Mouse (Mus musculus) 3134 (cell line): ENCODE results near the gene Art4.

Experiments used
- DNase-seq: peaks from one replicate; pipeline ENCODE4 v3.0.0-alpha.2; 2011; ENCODE audit warnings: low spot score; ENCODE audit not compliant: insufficient read length; ENCODE audit errors: extremely low read depth

Gene Art4

GRCm38 (mm10) chr6:136828681-136829080 is 28.9 kb downstream of the Art4 start:
- no peak for DNase-seq

GRCm38 (mm10) chr6:136827881-136828561 is 29.5 kb downstream of the Art4 start, which contains the start of gene Wbp11:
Gene Wbp11 (minus strand): TSS chr6:136828233.
- DNase-seq = peak; percentile 96

GRCm38 (mm10) chr6:136827516-136827880 is 30.0 kb downstream of the Art4 start, which contains the start of gene BC049715:
Gene BC049715 (plus strand): TSS chr6:136827626.
- no peak for DNase-seq

- no peak for DNase-seq
These were observed 30.4 kb downstream of the Art4 start for GRCm38 (mm10) chr6:136827116-136827515.

- DNase-seq = no peak
These were observed 32.5 kb downstream of the Art4 start for GRCm38 (mm10) chr6:136824987-136825386.

GRCm38 (mm10) chr6:136821086-136821485 is 36.4 kb downstream of the Art4 start:
- no peak for DNase-seq

- DNase-seq = no peak
These were observed 37.2 kb downstream of the Art4 start for GRCm38 (mm10) chr6:136820381-136820780.

GRCm38 (mm10) chr6:136817549-136817948 is 40.0 kb downstream of the Art4 start:
- no peak for DNase-seq

- no peak for DNase-seq
These were observed 40.7 kb downstream of the Art4 start for GRCm38 (mm10) chr6:136816826-136817225.

- DNase-seq = no peak
These were observed 42.2 kb downstream of the Art4 start for GRCm38 (mm10) chr6:136815381-136815780.

GRCm38 (mm10) chr6:136813117-136813516 is 44.4 kb downstream of the Art4 start:
- DNase-seq = no peak

- no peak for DNase-seq
These were observed 46.3 kb downstream of the Art4 start for GRCm38 (mm10) chr6:136811196-136811595.

- DNase-seq = no peak
These were observed 47.9 kb downstream of the Art4 start for GRCm38 (mm10) chr6:136809673-136810072.

GRCm38 (mm10) chr6:136809077-136809476 is 48.5 kb downstream of the Art4 start:
- DNase-seq = peak; percentile 72

- DNase-seq = peak; percentile 82
These were observed 48.9 kb downstream of the Art4 start for GRCm38 (mm10) chr6:136808631-136809046.

GRCm38 (mm10) chr6:136808014-136808417 is 49.5 kb downstream of the Art4 start, which contains the start of gene H2afj:
Gene H2afj (plus strand): TSS chr6:136808244.
- peak; percentile 99 for DNase-seq

- no peak for DNase-seq
These were observed 50.0 kb downstream of the Art4 start for GRCm38 (mm10) chr6:136807395-136808013.

- DNase-seq = no peak
These were observed 50.7 kb downstream of the Art4 start for GRCm38 (mm10) chr6:136806819-136807218.

GRCm38 (mm10) chr6:136805409-136805775 is 52.1 kb downstream of the Art4 start:
- no peak for DNase-seq

GRCm38 (mm10) chr6:136804705-136805408 is 52.7 kb downstream of the Art4 start:
- DNase-seq = peak; percentile 77
